Mouse (Mus musculus) embryonic facial prominence, embryonic 15.5 days (tissue): ENCODE measurements around the gene Tln2. TPM values are rescaled to one million over a fixed set of nuclear protein-coding genes. Genes with fewer than 3 reads are reported as not detected.

Experiments
- ATAC-seq: fragments of 200-750 bp; cut with Nextera tagmentation; 2 replicates; pipeline ENCODE4 v1.8.0; 2017; ENCODE audit warnings: low read depth, moderate TSS enrichment; ENCODE audit not compliant: insufficient number of reproducible peaks, low FRiP score, low TSS enrichment
- H3K27ac ChIP-seq: fragments of 300-500 bp; sonication (generic); replicated peaks from 2 replicates; pipeline ENCODE4 v1.5.1; 2015; ENCODE audit warnings: mild to moderate bottlenecking, inconsistent platforms
- H3K27me3 ChIP-seq: fragments of 300-500 bp; sonication (generic); 2 replicates; pipeline ENCODE4 v1.6.1; 2015; ENCODE audit warnings: inconsistent platforms
- H3K36me3 ChIP-seq: fragments of 300-500 bp; sonication (generic); 2 replicates; pipeline ENCODE4 v1.6.1; 2015; ENCODE audit warnings: mild to moderate bottlenecking, inconsistent platforms
- H3K4me1 ChIP-seq: fragments of 300-500 bp; sonication (generic); 2 replicates; pipeline ENCODE4 v1.6.1; 2015; ENCODE audit warnings: inconsistent platforms
- H3K4me2 ChIP-seq: fragments of 300-500 bp; sonication (generic); replicated peaks from 2 replicates; pipeline ENCODE4 v1.6.1; 2015; ENCODE audit warnings: mild to moderate bottlenecking, inconsistent platforms
- H3K4me3 ChIP-seq: fragments of 300-500 bp; sonication (generic); replicated peaks from 2 replicates; pipeline ENCODE4 v1.5.1; 2015; ENCODE audit warnings: mild to moderate bottlenecking, inconsistent platforms
- H3K9ac ChIP-seq: fragments of 300-500 bp; sonication (generic); 2 replicates; pipeline ENCODE4 v1.6.1; 2015; ENCODE audit warnings: inconsistent platforms
- H3K9me3 ChIP-seq: fragments of 300-500 bp; sonication (generic); replicated peaks from 2 replicates; pipeline ENCODE4 v1.6.1; 2016; ENCODE audit warnings: inconsistent platforms
- WGBS: fragments of 180-500 bp; shearing (Covaris S2); methylation state at CpG from one replicate; pipeline ENCODE4 v1.1.7; 2015; 5-methylcytosine and 5-hydroxymethylcytosine counted together
- polyA plus RNA-seq: library from polyadenylated mRNA; unstranded; fragments of >200 nt; fragmentation: Nextera tagmentation; extraction: Ambion mirVana; gene quantifications from 2 replicates; pipeline ENCODE4 v1.2.1, GENCODE M21; 2015

Tln2 gene
- polyA plus RNA-seq, 1 experiment from 2014 or later: 33.9 TPM

GRCm38 (mm10) chr9:67410667-67411066 is 148.8 kb downstream of the Tln2 start:
- no peak for ATAC-seq
- H3K9me3 ChIP-seq: no peaks in the 10 kb centered on the region; the same call in 1 of the 2 replicates
- no peak overlapping the region for H3K9ac ChIP-seq
- 81% methylated on average over 2 of the region's 2 CpGs for WGBS
- H3K27ac ChIP-seq: no peak overlapping the region
- H3K27me3 ChIP-seq: no peaks in the 10 kb centered on the region
- H3K4me1 ChIP-seq: no peaks in the 10 kb centered on the region
- H3K4me3 ChIP-seq: no peak overlapping the region
- no peak overlapping the region for H3K4me2 ChIP-seq
- H3K36me3 ChIP-seq: no peaks in the 10 kb centered on the region

GRCm38 (mm10) chr9:67404736-67405135 is 154.8 kb downstream of the Tln2 start:
- Histone ChIP-seq H3K4me3 (no peak overlapping the region), H3K9ac (no peak overlapping the region), H3K27ac (no peak overlapping the region), H3K4me2 (no peak overlapping the region), H3K36me3 (no peaks in the 10 kb centered on the region), H3K9me3 (no peaks in the 10 kb centered on the region; the same call in 1 of the 2 replicates), H3K27me3 (no peaks in the 10 kb centered on the region), H3K4me1 (no peaks in the 10 kb centered on the region)
- 24% methylated on average over 7 of the region's 7 CpGs for WGBS
- ATAC-seq: no peak

GRCm38 (mm10) chr9:67399563-67399962 is 159.9 kb downstream of the Tln2 start:
- Histone ChIP-seq H3K9me3 (no peaks in the 10 kb centered on the region), H3K4me3 (no peak overlapping the region), H3K36me3 (0 out of 2 replicates have a peak, but pooled peaks cover 3% of the 10 kb centered on the region), H3K27ac (no peak overlapping the region), H3K9ac (no peak overlapping the region), H3K4me2 (no peak overlapping the region), H3K27me3 (no peaks in the 10 kb centered on the region), H3K4me1 (no peaks in the 10 kb centered on the region)
- WGBS: 88% methylated on average over 6 of the region's 6 CpGs
- ATAC-seq: no peak

- no peaks in the 10 kb centered on the region for H3K27me3 ChIP-seq
- H3K4me1 ChIP-seq: no peaks in the 10 kb centered on the region
- no peak overlapping the region for H3K27ac ChIP-seq
- no peaks in the 10 kb centered on the region for H3K9me3 ChIP-seq
- no peak for ATAC-seq
- H3K9ac ChIP-seq: no peak overlapping the region
- 0 out of 2 replicates have a peak, but pooled peaks cover 3% of the 10 kb centered on the region for H3K36me3 ChIP-seq
- no peak overlapping the region for H3K4me3 ChIP-seq
- H3K4me2 ChIP-seq: no peak overlapping the region
- whole genome bisulfite sequencing: 92% methylated on average over 3 of the region's 3 CpGs
These were observed 161.7 kb downstream of the Tln2 start for GRCm38 (mm10) chr9:67397756-67398155.

GRCm38 (mm10) chr9:67396446-67396845 is 163.1 kb downstream of the Tln2 start:
- 0 out of 2 replicates have a peak, but pooled peaks cover 3% of the 10 kb centered on the region for H3K36me3 ChIP-seq
- no peak overlapping the region for H3K4me2 ChIP-seq
- ATAC-seq: no peak
- WGBS: 76% methylated on average over 3 of the region's 3 CpGs
- H3K9ac ChIP-seq: no peak overlapping the region
- no peak overlapping the region for H3K4me3 ChIP-seq
- no peaks in the 10 kb centered on the region for H3K27me3 ChIP-seq
- no peak overlapping the region for H3K27ac ChIP-seq
- H3K9me3 ChIP-seq: no peaks in the 10 kb centered on the region
- H3K4me1 ChIP-seq: no peaks in the 10 kb centered on the region

GRCm38 (mm10) chr9:67384028-67384590 is 175.4 kb downstream of the Tln2 start:
- H3K9ac ChIP-seq: no peak overlapping the region
- 87% methylated on average over 9 of the region's 9 CpGs for WGBS
- no peak overlapping the region for H3K4me2 ChIP-seq
- no peaks in the 10 kb centered on the region for H3K27me3 ChIP-seq
- peaks cover 6% of the 10 kb centered on the region; the same call in 1 of the 2 replicates for H3K36me3 ChIP-seq
- H3K9me3 ChIP-seq: no peaks in the 10 kb centered on the region
- H3K27ac ChIP-seq: no peak overlapping the region
- H3K4me3 ChIP-seq: no peak overlapping the region
- ATAC-seq: no peak
- peaks cover 12% of the 10 kb centered on the region; the same call in 1 of the 2 replicates for H3K4me1 ChIP-seq

GRCm38 (mm10) chr9:67380095-67380494 is 179.4 kb downstream of the Tln2 start:
- no peak overlapping the region for H3K9ac ChIP-seq
- no peaks in the 10 kb centered on the region for H3K9me3 ChIP-seq
- H3K4me3 ChIP-seq: no peak overlapping the region
- no peak for ATAC-seq
- H3K27ac ChIP-seq: peak overlapping the region; percentile 56; the same call in 1 of the 2 replicates
- WGBS: 45% methylated on average over 5 of the region's 5 CpGs
- no peaks in the 10 kb centered on the region for H3K36me3 ChIP-seq
- no peak overlapping the region for H3K4me2 ChIP-seq
- no peaks in the 10 kb centered on the region for H3K27me3 ChIP-seq
- H3K4me1 ChIP-seq: peaks cover 10% of the 10 kb centered on the region; the same call in 1 of the 2 replicates

GRCm38 (mm10) chr9:67378772-67379171 is 180.7 kb downstream of the Tln2 start:
- H3K4me1 ChIP-seq: peaks cover 10% of the 10 kb centered on the region; the same call in 1 of the 2 replicates
- ATAC-seq: no peak
- H3K4me2 ChIP-seq: no peak overlapping the region
- no peaks in the 10 kb centered on the region for H3K36me3 ChIP-seq
- H3K9ac ChIP-seq: no peak overlapping the region
- H3K4me3 ChIP-seq: no peak overlapping the region
- H3K9me3 ChIP-seq: no peaks in the 10 kb centered on the region
- WGBS: 86% methylated on average over 5 of the region's 5 CpGs
- no peaks in the 10 kb centered on the region for H3K27me3 ChIP-seq
- no peak overlapping the region for H3K27ac ChIP-seq

GRCm38 (mm10) chr9:67368078-67368477 is 191.4 kb downstream of the Tln2 start:
- WGBS: 86% methylated on average over 3 of the region's 3 CpGs
- ATAC-seq: no peak
- Histone ChIP-seq H3K9me3 (no peaks in the 10 kb centered on the region), H3K27ac (no peak overlapping the region), H3K4me2 (no peak overlapping the region), H3K9ac (no peak overlapping the region), H3K4me3 (no peak overlapping the region), H3K36me3 (peaks cover 13% of the 10 kb centered on the region; the same call in 1 of the 2 replicates), H3K4me1 (no peaks in the 10 kb centered on the region), H3K27me3 (no peaks in the 10 kb centered on the region)

GRCm38 (mm10) chr9:67362511-67362910 is 197.0 kb downstream of the Tln2 start:
- Histone ChIP-seq H3K4me2 (no peak overlapping the region), H3K4me3 (no peak overlapping the region), H3K9ac (no peak overlapping the region), H3K27ac (no peak overlapping the region), H3K9me3 (no peaks in the 10 kb centered on the region), H3K36me3 (peaks cover 27% of the 10 kb centered on the region), H3K4me1 (0 out of 2 replicates have a peak, but pooled peaks cover 4% of the 10 kb centered on the region), H3K27me3 (no peaks in the 10 kb centered on the region)
- no peak for ATAC-seq
- 93% methylated on average over 10 of the region's 10 CpGs for WGBS

GRCm38 (mm10) chr9:67362053-67362452 is 197.4 kb downstream of the Tln2 start:
- Histone ChIP-seq H3K27me3 (no peaks in the 10 kb centered on the region), H3K9me3 (no peaks in the 10 kb centered on the region), H3K27ac (no peak overlapping the region), H3K36me3 (peaks cover 31% of the 10 kb centered on the region), H3K9ac (no peak overlapping the region), H3K4me3 (no peak overlapping the region), H3K4me1 (0 out of 2 replicates have a peak, but pooled peaks cover 4% of the 10 kb centered on the region), H3K4me2 (no peak overlapping the region)
- WGBS: 69% methylated on average over 2 of the region's 2 CpGs
- no peak for ATAC-seq

- no peak for ATAC-seq
- Histone ChIP-seq H3K36me3 (peaks cover 32% of the 10 kb centered on the region), H3K27ac (no peak overlapping the region), H3K9me3 (no peaks in the 10 kb centered on the region), H3K4me2 (no peak overlapping the region), H3K9ac (no peak overlapping the region), H3K4me1 (0 out of 2 replicates have a peak, but pooled peaks cover 4% of the 10 kb centered on the region), H3K27me3 (no peaks in the 10 kb centered on the region), H3K4me3 (no peak overlapping the region)
- WGBS: 68% methylated on average over 5 of the region's 5 CpGs
These were observed 198.0 kb downstream of the Tln2 start for GRCm38 (mm10) chr9:67361511-67361910.
